Mouse (Mus musculus) adrenal gland, postnatal 25 days (tissue): ENCODE measurements around the gene Ppp1r36. TPM values are rescaled to one million over a fixed set of nuclear protein-coding genes. Genes with fewer than 3 reads are reported as not detected.
"Not testable (repeated sequence)": the region's sequence is repeated elsewhere in the genome, so short reads cannot be mapped to it uniquely, and the experiment has no call there.

Experiments
- DNase-seq: peaks from one replicate; pipeline ENCODE4 v3.0.0; 2021; ENCODE audit warnings: mixed read lengths
- total RNA-seq: library from RNA; stranded (reverse); gene quantifications from 2 replicates; pipeline ENCODE4 v1.2.3, GENCODE M21; 2021

Gene Ppp1r36
- total RNA-seq, 1 experiment from 2014 or later: 0.52 TPM

DNA sequence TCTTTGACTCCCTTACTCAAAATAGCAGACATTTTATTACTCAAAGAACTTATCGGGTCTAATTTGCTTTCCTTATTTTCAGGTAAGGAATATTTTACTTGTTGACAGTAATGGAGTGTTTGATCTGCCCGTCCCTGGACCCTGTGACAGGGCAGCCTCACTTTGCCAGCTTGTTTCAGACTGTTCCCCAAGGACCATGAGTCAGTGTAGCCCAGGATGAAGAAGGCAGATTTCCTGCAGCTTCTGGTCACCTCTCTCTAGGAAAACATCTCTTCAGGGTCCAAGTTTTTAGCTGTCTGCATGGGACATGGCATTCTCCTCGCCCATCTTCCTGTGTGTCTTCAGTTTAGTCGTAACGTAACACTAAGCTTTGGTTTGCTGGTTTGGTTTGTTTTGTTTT is 20.1 kb upstream of the Ppp1r36 start:
- DNase-seq: no peak

- DNase-seq: no peak
Observed at GRCm38 (mm10) chr12:76401674-76402073, 15.7 kb upstream of the Ppp1r36 start.

DNA sequence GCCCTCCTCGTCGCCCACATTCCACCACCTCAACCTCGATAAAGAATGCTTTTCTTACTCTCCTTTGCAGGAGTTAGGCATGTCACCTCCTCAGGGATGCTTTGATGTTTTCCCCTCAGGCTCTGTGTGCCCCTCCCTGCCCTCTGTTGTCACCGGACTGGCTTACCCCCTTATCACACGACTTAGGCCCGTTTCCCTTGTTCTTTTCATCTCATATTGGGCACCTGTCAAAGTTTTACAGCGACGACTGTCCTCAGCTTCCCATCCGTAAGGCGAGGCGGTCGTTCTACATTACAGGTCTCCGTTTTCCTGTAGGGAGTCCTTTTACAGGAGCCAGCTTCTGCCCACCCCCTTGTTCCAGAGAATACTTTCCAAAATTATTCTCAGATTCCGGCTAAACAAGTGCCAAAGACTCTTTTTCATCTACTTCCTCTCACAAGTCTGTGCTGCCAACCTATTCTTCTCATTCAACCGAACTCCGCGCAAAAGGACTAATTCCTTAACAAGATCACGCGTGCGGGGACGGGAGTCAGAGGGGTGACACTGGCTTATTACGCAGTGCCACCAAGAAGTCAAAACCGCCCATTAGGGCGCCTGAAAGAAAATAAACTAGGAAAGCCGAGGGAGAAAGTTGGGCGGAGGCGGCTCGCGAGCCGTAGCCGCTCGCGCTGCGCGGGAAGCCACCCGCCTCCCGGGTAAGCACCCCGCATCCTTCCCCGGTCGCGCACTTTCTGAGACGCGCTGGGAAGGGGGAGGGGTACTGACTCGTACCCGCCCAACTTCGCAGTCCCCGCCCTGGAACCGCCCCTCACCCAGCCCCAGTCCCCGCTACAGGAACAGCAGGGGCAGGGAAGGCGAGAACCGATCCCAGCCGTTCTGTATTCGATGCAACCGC is 14.1 kb upstream of the Ppp1r36 start:
- DNase-seq: peak; percentile 91

DNA sequence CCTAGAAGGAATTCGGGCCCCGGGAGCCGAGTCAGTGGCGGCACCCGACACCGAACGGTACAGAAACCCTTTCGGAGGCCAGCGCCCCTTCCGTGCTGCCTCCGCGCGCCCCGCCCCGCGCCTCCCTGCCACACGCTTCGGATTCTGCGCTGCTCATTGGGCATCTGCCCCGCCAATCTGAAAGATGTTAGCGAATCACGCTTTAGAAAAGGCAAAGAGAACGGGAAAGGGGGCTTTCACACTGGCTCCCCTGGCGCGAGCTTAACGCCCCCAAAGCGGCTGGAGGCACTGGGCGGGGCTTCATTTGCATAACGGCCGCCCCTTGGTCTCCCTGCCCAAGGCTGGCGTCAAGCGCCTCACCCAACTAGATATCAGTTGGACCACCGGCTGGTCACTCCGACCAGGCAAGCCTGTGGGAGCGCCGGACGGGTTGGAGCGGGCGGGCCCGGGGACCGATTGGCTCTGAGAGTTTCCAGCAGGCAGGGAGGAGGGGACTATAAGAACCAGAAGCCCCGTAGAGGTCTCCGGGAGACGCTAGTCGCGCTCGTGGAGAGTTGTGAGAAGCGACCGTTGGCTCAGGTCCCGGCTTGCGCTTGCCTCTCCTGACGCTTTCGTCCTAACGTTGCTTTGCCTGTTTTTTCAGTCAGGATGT is 13.3 kb upstream of the Ppp1r36 start, which contains the start of gene Hspa2:
Gene Hspa2 (plus strand): TSS at position 291 of the 652 bp plus-strand sequence.
- DNase-seq: peak; percentile 99

GRCm38 (mm10) chr12:76404836-76405182 is 12.5 kb upstream of the Ppp1r36 start:
- DNase-seq: no peak

GRCm38 (mm10) chr12:76405183-76405970 is 12.0 kb upstream of the Ppp1r36 start:
- no peak for DNase-seq

DNA sequence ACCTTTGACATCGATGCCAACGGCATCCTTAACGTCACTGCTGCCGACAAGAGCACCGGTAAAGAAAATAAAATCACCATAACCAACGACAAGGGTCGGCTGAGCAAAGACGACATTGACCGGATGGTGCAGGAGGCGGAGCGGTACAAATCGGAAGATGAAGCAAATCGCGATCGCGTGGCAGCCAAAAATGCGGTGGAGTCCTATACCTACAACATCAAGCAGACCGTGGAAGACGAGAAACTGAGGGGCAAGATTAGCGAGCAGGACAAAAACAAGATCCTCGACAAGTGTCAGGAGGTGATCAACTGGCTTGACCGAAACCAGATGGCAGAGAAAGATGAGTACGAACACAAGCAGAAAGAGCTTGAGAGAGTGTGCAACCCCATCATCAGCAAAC is 11.4 kb upstream of the Ppp1r36 start:
- DNase-seq: no peak

DNA sequence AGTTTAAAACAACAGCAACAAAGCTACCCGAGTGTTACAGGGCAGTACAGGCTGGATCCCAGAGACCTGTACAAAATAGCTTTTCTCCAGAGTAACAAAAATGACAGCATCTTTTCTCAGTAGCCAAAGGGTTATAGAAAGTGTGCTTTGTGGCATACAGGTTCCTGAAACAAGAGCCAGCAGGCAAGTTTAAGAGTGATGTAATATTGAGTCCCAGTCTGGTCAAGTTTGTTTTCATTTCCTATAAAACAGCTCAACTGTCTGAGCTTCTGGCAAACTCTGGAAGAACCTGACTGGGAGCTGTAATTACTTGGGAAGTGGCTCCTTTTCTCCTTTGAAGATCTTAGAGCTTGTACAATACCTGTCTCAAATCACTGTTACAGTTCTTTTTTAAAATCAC is 10.2 kb upstream of the Ppp1r36 start:
- no peak for DNase-seq

GRCm38 (mm10) chr12:76409166-76409565 is 8.2 kb upstream of the Ppp1r36 start:
- DNase-seq: no peak

DNA sequence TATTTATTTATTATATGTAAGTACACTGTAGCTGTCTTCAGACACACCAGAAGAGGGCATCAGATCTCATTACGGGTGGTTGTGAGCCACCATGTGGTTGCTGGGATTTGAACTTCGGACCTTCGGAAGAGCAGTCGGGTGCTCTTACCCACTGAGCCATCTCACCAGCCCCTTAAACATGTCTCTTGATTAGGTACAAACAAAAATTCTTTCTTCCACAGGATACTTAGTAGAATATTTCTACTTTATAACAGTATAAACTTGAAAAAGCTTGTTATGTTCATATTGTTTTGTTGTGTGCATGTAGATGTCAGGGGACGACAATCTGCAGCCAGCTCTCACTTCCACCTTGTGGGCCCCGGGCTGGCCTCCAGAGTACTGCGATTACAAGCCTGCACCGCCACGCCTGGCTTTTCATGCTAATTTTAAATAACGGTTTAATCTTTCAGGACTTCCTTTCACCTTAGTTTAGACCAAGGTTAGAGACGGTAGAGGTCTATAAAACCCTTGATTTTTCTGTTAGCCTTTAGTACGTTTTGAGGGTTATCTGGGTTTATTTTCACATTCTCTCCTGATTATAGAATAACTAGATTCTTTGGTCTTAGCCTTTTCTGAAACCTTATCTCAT is 1.8 kb upstream of the Ppp1r36 start:
- no peak for DNase-seq

GRCm38 (mm10) chr12:76418346-76418745 is 1.0 kb downstream of the Ppp1r36 start:
- DNase-seq: no peak

DNA sequence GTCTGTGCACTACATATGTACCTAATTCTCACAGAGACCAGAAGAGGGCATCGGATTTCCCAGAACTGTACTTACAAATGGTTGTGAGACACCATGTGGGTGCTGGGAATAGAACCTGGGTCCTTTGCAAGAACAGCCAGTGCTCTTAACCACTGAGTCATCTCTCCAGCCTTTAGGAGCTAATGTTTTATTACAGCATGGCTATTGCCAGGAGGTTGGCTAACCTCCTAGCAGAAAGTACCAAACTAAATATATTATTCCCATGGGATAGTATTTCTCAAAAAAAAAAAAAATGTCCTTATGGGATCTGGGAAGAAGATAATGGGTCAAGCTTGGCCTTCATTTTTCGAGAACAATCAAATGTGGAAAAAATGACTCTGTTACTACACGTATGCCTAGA is 7.9 kb downstream of the Ppp1r36 start:
- no peak for DNase-seq

DNA sequence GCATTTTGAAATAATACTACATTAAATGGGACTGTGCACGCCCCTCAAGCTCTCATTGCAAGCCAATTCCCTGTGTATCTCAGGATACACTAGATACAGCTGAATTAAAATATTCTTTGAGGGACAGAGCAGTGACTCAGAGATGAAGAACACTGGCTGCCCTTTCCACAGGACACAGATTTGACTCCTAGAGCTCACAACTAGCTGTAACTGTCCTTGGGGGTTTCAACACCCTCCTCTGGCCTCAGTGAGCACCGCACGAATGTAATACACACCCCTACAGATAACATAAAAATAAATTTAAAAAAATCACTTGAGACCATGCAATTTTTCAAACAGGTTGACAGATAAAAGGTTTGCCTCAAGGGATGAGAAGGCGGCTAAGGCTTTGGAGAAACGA is 10.2 kb downstream of the Ppp1r36 start:
- DNase-seq: no peak

DNA sequence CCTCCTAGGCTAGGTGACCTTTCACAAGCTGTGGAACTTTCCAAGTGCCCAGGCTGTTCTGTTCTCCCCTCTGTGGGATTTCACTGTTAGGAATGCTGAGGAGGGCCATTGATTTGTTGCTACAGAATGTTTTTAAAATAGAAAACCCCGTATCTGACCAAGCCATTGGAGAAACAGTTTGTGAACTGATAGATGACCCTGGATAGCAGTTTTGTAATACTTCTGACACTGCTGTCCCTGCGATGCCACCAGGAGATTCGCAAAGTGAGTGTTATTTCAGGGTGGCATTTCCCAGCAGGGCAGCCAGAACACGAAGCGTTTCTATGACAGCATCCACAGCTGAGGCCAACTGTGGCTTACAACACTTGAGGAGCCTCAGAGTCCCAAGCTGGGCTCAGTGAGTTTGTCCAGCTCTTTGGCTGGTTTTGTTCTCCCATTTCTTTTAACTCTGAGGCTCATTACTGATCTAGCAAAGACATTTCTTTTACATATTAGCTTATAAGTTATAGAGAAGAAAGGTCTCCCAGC is 13.6 kb downstream of the Ppp1r36 start:
- no peak for DNase-seq

GRCm38 (mm10) chr12:76431431-76431830 is 14.1 kb downstream of the Ppp1r36 start:
- no peak for DNase-seq

DNA sequence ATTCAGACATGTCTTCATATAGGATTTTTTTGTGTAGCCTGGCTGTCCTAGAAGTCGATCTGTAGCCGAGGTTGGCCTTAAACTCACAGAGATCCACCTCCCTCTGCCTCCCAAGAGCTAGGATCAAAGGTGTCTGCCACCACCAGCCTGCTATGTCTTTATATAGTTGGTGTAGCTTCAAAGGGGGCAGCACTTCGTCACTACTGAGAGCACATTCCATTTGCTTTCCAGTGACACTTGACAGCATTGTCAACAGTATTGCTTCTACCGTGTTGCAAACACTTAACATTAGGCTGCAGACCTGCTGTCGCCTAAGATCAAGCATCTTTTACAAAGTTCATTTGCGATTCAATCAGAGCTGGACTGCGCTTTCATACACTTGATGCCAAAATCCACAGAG is 16.8 kb downstream of the Ppp1r36 start:
- DNase-seq: no peak

- DNase-seq: no peak
Observed at GRCm38 (mm10) chr12:76435084-76435483, 17.7 kb downstream of the Ppp1r36 start.

DNA sequence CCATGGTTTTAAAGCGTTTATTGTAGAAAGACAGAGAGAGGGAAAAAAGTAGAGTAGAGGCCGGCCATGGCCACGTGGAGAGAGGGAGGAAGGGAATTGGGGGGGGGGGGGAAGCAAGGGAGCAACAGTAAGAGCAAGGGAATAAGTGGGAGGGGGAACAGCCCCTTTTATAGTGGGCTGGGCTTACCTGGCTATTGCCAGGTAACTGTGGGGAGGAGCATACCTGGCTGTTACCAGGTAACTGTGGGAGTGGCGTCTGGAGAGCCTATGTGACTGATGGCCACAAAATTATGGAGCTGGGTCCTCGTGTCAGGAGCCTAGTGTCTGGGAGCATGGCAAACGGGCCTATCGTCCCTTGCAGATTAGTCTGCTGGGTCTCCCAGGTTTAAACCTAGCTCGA is 18.2 kb downstream of the Ppp1r36 start:
- DNase-seq: no peak

DNA sequence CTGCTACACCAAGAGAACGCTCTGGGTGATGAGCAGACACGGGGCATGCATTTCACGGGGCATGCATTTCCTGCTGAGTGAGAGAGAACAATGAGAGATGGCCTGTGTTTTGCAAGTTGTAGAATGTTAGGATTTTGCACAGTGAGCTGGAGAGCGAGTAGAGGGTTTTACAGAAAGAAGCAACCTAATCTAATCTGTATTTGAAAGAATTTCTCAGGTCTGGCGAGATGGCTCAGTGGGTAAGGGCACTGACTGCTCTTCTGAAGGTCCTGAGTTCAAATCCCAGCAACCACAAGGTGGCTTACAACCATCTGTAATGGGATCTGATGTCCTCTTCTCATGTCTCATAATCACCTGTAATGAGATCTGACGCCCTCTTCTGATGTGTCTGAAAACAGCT is 26.1 kb downstream of the Ppp1r36 start:
- not testable (repeated sequence) for DNase-seq

GRCm38 (mm10) chr12:76444359-76444772 is 27.0 kb downstream of the Ppp1r36 start:
- DNase-seq: no peak

DNA sequence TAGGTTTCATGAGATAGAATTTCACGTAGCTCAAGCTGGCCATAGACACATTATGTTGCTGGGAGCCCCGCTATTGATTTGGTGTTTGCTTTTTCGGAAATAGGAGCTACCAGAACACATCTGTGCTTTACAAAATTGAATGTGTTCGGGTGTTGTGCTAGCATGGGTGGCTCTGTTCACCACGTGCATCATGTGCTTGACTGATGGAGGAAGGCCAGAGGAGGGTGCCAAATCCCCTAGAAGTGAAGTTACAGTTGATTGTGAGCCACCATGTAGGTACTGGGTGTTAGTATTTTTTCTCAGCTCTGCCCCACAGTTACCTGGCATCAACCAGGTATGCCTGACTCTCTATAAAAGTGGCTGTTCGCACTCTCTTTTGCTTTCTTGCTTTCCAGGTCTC is 27.5 kb downstream of the Ppp1r36 start:
- DNase-seq: no peak

- DNase-seq: no peak
Observed at GRCm38 (mm10) chr12:76446201-76446600, 28.9 kb downstream of the Ppp1r36 start.
